Mouse (Mus musculus) heart, postnatal 14 days (tissue): Measurements from ENCODE around the gene Fv1. TPM values are rescaled to one million over a fixed set of nuclear protein-coding genes. Genes with fewer than 3 reads are reported as not detected.

Source experiments
- DNase-seq, 2 experiments: peaks; one replicate each; pipeline ENCODE4 v3.0.0; 2021 to 2022
- intact Hi-C: fragments of 180-260 bp; cut with DNase I; formaldehyde crosslinking; loops from one replicate; pipeline ENCODE4 v1.15.1; 2025
- total RNA-seq, 2 experiments: library from RNA; stranded (reverse); gene quantifications; 2 replicates each; pipeline ENCODE4 v1.2.3; 2021

Gene Fv1
- total RNA-seq, 2 experiments from 2014 or later = 15.5 to 19.7 TPM

GRCm38 (mm10) chr4:147881792-147882191 is 13.0 kb downstream of the Fv1 start:
- no peak for DNase-seq

GRCm38 (mm10) chr4:147883041-147883440 is 14.3 kb downstream of the Fv1 start:
- DNase-seq = no peak
- intact Hi-C loops = no loop called here

More at GRCm38 (mm10) chr4:147881792-147882191, 13.0 kb downstream of the Fv1 start:
- intact Hi-C loops = no loop called here

DNA sequence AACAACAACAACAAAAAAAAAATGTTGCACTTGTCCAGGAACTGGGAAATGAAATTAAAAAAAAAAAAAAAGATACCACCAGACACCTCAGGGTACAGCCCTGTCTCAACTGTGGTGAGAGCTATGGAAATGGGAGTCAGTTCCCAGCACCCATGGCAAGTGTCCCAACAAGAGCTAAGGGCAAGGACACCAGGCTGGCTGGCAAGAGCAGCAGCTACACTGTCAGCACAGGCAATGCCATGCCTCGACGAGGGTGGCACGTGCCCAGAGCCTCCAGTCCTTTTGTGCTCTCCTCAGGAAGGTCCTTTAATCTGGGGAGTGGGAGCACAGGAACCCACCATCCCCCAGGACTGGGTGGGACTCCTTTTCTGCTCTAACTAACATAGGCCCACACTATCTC is 15.4 kb downstream of the Fv1 start:
- DNase-seq = no peak
- intact Hi-C loops = no loop called here

- no peak for DNase-seq
- intact Hi-C loops = no loop called here
These were observed 17.4 kb downstream of the Fv1 start for GRCm38 (mm10) chr4:147886158-147886557.

GRCm38 (mm10) chr4:147887277-147887676 is 18.5 kb downstream of the Fv1 start:
- intact Hi-C loops = no loop called here

GRCm38 (mm10) chr4:147888237-147888636 is 19.5 kb downstream of the Fv1 start:
- intact Hi-C loops = no loop called here
- no peak for DNase-seq

More at GRCm38 (mm10) chr4:147887277-147887676, 18.5 kb downstream of the Fv1 start:
- no peak for DNase-seq

DNA sequence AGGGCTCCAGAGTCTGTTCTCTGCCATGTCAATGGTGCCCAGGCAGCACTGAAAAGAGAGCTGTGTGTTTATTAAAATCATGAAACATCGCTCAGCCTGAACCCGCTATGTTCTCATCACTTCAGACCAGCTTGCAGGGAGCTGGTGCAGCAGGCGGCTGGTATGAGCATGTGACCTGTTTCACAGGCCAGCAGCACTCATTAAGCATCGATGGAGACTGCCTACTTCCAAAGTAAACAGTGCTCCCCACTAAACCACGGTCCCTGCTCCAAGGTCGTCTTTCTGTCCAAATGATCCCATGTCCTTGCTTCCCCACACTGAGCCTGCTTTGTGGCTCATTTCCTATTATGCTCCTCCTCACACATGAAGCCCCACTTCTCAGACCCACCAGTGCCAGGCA is 21.6 kb downstream of the Fv1 start:
- no peak for DNase-seq
- intact Hi-C loops = no loop called here

GRCm38 (mm10) chr4:147895815-147896330 is 27.1 kb downstream of the Fv1 start:
- peak in 1 of 2 experiments; percentile 49 for DNase-seq
- intact Hi-C loops = no loop called here

- DNase-seq = no peak
- intact Hi-C loops = no loop called here
These were observed 27.6 kb downstream of the Fv1 start for GRCm38 (mm10) chr4:147896411-147896810.

DNA sequence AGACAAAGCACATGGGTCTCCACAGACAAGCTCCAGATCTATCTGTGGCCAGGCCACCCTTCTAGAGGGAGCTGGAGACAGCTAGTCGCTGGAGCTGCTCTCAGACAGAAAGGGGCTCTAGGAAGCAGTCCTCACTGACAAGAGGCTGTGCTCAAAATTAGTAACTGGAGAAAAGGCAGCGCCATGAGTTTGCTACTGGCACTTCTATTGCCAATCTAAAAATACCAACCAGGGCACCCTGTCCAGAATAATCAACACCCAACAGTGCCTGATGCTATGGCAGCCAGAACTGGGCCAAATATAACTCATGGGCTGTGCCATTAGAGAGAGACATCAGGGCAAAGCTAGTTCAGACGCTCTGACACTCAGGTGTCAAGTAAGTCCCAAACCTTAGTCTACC is 28.6 kb downstream of the Fv1 start:
- intact Hi-C loops = no loop called here
- DNase-seq = peak in 1 of 2 experiments; percentile 50

- intact Hi-C loops = no loop called here
- DNase-seq = no peak
These were observed 31.7 kb downstream of the Fv1 start for GRCm38 (mm10) chr4:147900452-147900851.

- intact Hi-C loops = no loop called here
- DNase-seq = no peak
These were observed 34.2 kb downstream of the Fv1 start for GRCm38 (mm10) chr4:147902906-147903500.

DNA sequence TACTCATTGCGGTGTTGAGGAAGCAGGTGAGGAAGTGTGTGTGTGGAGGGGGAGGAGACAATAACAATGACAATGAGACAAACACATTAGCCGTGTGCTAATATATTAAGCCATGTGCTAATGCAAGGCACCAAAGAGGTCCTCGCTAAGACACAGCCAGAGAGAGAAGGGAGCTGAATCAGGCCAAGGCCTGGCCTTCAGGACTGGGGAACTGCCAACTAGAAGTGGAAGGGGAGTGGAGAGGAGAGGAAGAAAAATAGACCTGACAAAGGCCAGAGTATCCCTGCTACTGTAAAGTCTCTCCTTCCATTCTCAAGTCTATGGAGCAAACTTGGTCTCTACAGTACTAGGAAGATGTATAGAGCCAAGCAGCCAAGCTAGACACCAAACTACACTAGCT is 34.8 kb downstream of the Fv1 start:
- intact Hi-C loops = no loop called here
- DNase-seq = no peak

GRCm38 (mm10) chr4:147904313-147905089 is 35.7 kb downstream of the Fv1 start, which contains the start of gene Mfn2:
Gene Mfn2, minus strand, starts transcription at chr4:147904704.
- intact Hi-C loops = no loop called here
- DNase-seq = peak; percentile 88 to 92

GRCm38 (mm10) chr4:147905090-147905659 is 36.4 kb downstream of the Fv1 start:
- intact Hi-C loops = no loop called here
- no peak for DNase-seq

GRCm38 (mm10) chr4:147906230-147906629 is 37.5 kb downstream of the Fv1 start:
- intact Hi-C loops = no loop called here
- no peak for DNase-seq

GRCm38 (mm10) chr4:147909486-147909885 is 40.7 kb downstream of the Fv1 start:
- DNase-seq = peak; percentile 33 to 65
- intact Hi-C loops = no loop called here

GRCm38 (mm10) chr4:147918459-147919121 is 49.8 kb downstream of the Fv1 start:
- peak; percentile 59 to 76 for DNase-seq
- intact Hi-C loops = loop anchor here (2.0 kb wide), 2 partner anchors 16 to 34 kb away; no protein-coding TSS in a partner anchor
